Mouse (Mus musculus): ENCODE results near the gene Ccdc191. TPM values are rescaled to one million over a fixed set of nuclear protein-coding genes. Genes with fewer than 3 reads are reported as not detected.

The Ccdc191 gene
- total and polyA plus RNA-seq, 3 experiments, result 9.3 to 45.7 (median 11.3) TPM

DNA sequence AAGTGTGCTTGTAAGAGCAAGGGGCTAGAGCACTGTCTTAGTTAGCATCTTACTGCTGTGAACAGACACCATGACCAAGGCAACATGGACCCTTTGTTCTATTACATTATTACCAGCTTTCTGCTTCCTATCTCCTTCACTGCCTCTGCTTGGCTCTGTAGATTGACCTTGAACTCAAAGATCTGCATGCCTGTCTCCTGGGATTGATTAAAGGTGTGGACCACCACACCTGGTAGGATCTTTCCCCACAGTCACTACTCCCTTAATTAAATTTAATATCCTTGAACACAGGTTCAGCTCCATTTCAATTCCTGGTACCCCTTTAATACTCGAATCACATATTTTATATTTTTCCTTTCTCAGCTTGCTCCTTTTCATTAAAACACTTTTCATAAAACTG, 36.2 kb downstream of the Ccdc191 start:
- no peaks in the 10 kb centered on the region for H3K79me2 ChIP-seq (replicated peaks; ENCODE audit: control insufficient read depth, extremely low read depth, insufficient read depth, poor library complexity, severe bottlenecking)
- H3K9ac ChIP-seq (ENCODE audit: insufficient read depth, low read depth), result no peak overlapping the region
- H3K36me3 ChIP-seq (replicated peaks in 1 of 2; ENCODE audit: control insufficient read depth in 1 of 2, insufficient read depth in 1 of 2, low read length in 1 of 2), result peaks cover 2 to 31% of the 10 kb centered on the region in 2 experiments
- in situ Hi-C loops (cut with MboI; ENCODE audit: low pct_ligation_motif_present, low pct_unique_long_range_greater_than_20kb, low sequenced_read_pairs) (no loop called here), dilution Hi-C loops (cut with MboI; ENCODE audit: extremely low pct_ligation_motif_present, extremely low pct_unique_long_range_greater_than_20kb, low sequenced_read_pairs) (no loop called here)
- no peak overlapping the region for H3K27ac ChIP-seq (ENCODE audit: insufficient read depth, low read depth)
- no peak overlapping the region for H3K4me2 ChIP-seq (ENCODE audit: insufficient read depth, low read depth, poor library complexity, severe bottlenecking)
- DNase-seq (ENCODE audit: extremely low read depth), result no peak
- no peaks in the 10 kb centered on the region for H3K27me3 ChIP-seq (replicated peaks)
- H3K9me3 ChIP-seq (replicated peaks; ENCODE audit: low read length), result no peaks in the 10 kb centered on the region
- no peaks in the 10 kb centered on the region for H3K4me1 ChIP-seq (ENCODE audit: control insufficient read depth in 1 of 2, insufficient read depth in 2 of 2)
- no peak overlapping the region for H3K4me3 ChIP-seq (replicated peaks in 1 of 3; ENCODE audit: low read depth in 2 of 3, low read length in 2 of 3, poor library complexity in 1 of 3)
- no peak for TF ChIP-seq IRF4 (IDR thresholded peaks at IDR 0.05; ENCODE audit: low read depth, low read length)
- no peak for TF ChIP-seq KAT2A (IDR thresholded peaks at IDR 0.05; ENCODE audit: insufficient replicate concordance, low read length)
- no peak for TF ChIP-seq ETS1 (conservative IDR thresholded peaks at IDR 0.05; ENCODE audit: low read depth, low read length)
- no peak for TF ChIP-seq ZC3H11A (IDR thresholded peaks at IDR 0.05; ENCODE audit: low read depth, low read length)
- TF ChIP-seq TCF12 (IDR thresholded peaks at IDR 0.05; ENCODE audit: low read depth, low read length), result no peak
- no peak for TF ChIP-seq ZKSCAN1 (IDR thresholded peaks at IDR 0.05; ENCODE audit: borderline replicate concordance, low read depth, low read length)
- no peak for TF ChIP-seq SMC3 (IDR thresholded peaks at IDR 0.05; ENCODE audit: low read depth, low read length)
- no peak for TF ChIP-seq ZNF384 (IDR thresholded peaks at IDR 0.05; ENCODE audit: low read depth, low read length)
- no peak for TF ChIP-seq EP300 (IDR thresholded peaks at IDR 0.05; ENCODE audit: low read length)
- TF ChIP-seq ZMIZ1 (IDR thresholded peaks at IDR 0.05; ENCODE audit: low read depth, low read length), result no peak
- no peak for TF ChIP-seq JUN (IDR thresholded peaks at IDR 0.05; ENCODE audit: insufficient read depth, low read depth, low read length)
- no peak for TF ChIP-seq RAD21 (IDR thresholded peaks at IDR 0.05; ENCODE audit: low read depth, low read length)

DNA sequence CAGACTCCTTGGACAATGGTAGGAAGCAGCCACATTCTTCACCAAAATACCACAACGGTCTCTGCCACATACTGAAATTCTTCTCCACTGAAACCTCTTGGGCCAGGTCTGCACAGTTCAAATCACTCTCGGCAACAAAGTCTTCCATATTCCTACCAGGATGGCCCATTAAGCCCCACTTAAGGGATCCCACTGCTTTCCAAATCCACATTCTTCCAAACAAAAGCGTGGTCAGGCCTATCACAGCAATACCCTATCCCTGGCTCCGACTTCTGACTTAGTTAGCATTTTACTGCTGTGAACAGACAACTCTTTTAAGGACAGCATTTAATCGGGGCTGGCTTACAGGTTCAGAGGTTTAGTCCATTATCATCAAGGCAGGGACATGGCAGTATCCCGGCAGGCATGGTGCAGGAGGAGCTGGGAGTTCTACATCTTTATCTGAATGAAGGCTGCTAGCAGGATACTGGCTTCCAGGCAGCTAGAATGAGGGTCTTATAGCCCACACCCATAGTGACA, 36.8 kb downstream of the Ccdc191 start, which contains the start of gene Qtrt2:
Gene Qtrt2, minus strand, starts transcription at position 469 of the 519 bp plus-strand sequence.
- in situ Hi-C loops (cut with MboI; ENCODE audit: low pct_ligation_motif_present, low pct_unique_long_range_greater_than_20kb, low sequenced_read_pairs) (no loop called here), dilution Hi-C loops (cut with MboI; ENCODE audit: extremely low pct_ligation_motif_present, extremely low pct_unique_long_range_greater_than_20kb, low sequenced_read_pairs) (no loop called here)
- no peak for DNase-seq (ENCODE audit: extremely low read depth)
- no peak within 1 kb of the TSS for H3K4me3 ChIP-seq (replicated peaks in 1 of 3; ENCODE audit: low read depth in 2 of 3, low read length in 2 of 3, poor library complexity in 1 of 3)
- no peak within 1 kb of the TSS for H3K9ac ChIP-seq (ENCODE audit: insufficient read depth, low read depth)
- peaks cover 2 to 34% of the 10 kb centered on the region in 2 experiments for H3K36me3 ChIP-seq (replicated peaks in 1 of 2; ENCODE audit: control insufficient read depth in 1 of 2, insufficient read depth in 1 of 2, low read length in 1 of 2)
- no peaks in the 10 kb centered on the region for H3K9me3 ChIP-seq (replicated peaks; ENCODE audit: low read length)
- no peaks in the 10 kb centered on the region for H3K27me3 ChIP-seq (replicated peaks)
- no peak within 1 kb of the TSS for H3K27ac ChIP-seq (ENCODE audit: insufficient read depth, low read depth)
- TF ChIP-seq SIN3A (IDR thresholded peaks at IDR 0.05; ENCODE audit: low read length) (no peak), TCF12 (IDR thresholded peaks at IDR 0.05; ENCODE audit: low read depth, low read length) (no peak), EP300 (IDR thresholded peaks at IDR 0.05; ENCODE audit: low read length) (no peak), RAD21 (IDR thresholded peaks at IDR 0.05; ENCODE audit: low read depth, low read length) (no peak), IRF4 (IDR thresholded peaks at IDR 0.05; ENCODE audit: low read depth, low read length) (no peak)
- H3K79me2 ChIP-seq (replicated peaks; ENCODE audit: control insufficient read depth, extremely low read depth, insufficient read depth, poor library complexity, severe bottlenecking), result no peaks in the 10 kb centered on the region
- H3K4me1 ChIP-seq (ENCODE audit: control insufficient read depth in 1 of 2, insufficient read depth in 2 of 2), result no peaks in the 10 kb centered on the region
- no peak within 1 kb of the TSS for H3K4me2 ChIP-seq (ENCODE audit: insufficient read depth, low read depth, poor library complexity, severe bottlenecking)

All from CH12.LX (cell line).